Mouse (Mus musculus) MN1 (cell line): ENCODE measurements around the gene Mrpl43.

Experiments
- DNase-seq: peaks from one replicate; pipeline ENCODE4 v3.0.0-alpha.2; 2016; ENCODE audit warnings: low spot score

The Mrpl43 gene

GRCm38 (mm10) chr19:45007425-45008191, 1.4 kb upstream of the Mrpl43 start:
- DNase-seq: peak; percentile 32

- DNase-seq: no peak
Measured at GRCm38 (mm10) chr19:45007021-45007420, 779 bp upstream of the Mrpl43 start.

DNA sequence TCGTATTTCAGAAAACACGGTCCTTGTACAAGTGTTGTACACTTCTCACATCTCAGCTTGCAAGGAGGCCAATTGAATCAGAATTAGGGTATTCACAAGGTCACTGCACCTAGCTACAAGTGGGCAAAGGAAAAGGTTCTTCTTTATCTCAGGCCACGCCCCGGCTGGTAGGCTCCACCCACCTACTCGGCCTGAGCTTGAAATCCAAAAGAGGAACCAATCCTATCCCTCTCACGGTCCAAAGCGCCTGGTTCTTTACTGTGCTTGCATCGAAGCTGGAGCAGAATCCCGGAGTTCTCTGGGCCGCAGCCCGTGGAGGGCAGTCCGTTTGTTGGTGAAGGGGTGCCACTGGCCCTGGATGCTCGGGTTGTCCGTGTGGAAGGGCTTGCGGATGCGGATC, 798 bp downstream of the Mrpl43 start, which contains the start of gene Twnk:
Gene Twnk, plus strand, starts transcription at position 220 of the 400 bp plus-strand sequence.
- DNase-seq: peak; percentile 51

DNA sequence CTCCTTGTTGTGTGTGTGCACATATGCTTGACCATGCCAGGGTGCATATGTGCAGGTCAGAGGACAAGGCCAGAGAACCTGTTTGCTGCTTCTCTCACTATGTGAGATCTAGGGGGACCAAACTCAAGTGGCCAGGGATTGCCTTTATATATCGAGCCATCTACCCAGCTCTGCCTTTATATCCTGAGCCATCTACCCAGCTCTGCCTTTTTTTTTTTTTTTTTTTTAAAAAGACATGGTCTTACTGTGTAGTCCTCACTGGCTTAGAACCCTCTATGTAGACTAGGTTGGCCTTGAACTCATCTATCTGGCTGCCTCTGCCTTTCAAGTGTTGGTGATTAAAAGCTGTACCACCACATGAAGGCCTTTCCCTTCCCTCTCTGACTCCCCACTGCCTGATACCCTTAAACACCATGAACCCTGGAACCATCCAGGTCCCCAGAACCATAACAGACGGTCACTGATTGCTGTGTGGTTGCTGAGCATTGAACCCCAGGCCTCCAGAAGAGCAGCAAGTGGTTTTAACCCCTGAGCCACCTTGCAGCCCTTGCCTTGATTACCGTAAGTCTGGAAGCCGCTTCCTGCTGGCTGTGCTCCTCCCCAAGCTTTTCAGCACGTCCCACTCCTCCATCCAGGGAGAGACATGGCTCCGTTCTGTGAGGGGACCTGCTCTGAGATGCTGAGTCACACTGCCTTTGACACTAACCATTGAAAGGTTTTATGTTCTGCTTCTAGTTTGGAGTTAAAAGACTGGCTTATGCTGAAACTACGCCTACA, 2.3 kb downstream of the Mrpl43 start:
- DNase-seq: no peak

DNA sequence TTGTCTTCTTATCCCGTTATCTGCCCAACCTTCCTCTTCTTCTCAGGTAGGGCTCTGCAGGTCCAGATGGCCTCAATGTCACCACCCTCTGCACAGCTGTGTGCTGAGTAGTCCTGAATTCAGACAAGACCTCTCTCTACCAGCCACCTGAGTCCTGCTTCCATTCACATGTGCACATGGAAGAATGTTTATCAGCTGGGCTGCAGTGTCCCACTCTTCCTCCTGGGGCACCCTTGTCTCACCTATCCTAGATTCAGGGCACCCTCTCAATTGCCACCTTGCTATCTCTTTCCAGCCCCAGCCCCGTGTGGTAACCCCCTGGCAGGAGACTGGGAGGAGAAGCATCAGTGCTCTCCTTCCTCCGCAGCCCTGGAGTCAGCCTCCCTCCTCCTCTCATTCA, 3.9 kb downstream of the Mrpl43 start:
- no peak for DNase-seq

GRCm38 (mm10) chr19:44999647-45000046, 6.6 kb downstream of the Mrpl43 start:
- no peak for DNase-seq

DNA sequence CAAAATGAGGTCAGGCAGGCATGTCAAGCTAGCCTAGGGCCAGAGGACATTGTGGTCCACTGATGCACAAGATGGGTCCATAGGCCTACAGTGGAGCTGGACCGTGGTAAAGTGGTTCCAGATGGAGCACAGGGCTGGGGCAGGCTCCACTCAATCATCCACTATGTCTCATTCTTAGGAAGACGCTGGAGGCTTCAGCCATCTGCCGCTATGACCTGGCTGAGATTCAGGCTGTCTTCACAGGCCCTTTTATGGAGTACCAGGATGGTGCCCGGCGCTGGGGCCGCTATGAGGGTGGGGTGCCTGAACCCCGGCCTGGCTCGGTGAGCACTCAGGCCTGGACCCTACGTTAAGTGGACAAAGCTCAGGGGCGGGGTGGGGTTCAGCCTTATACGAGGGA, 8.5 kb downstream of the Mrpl43 start:
- DNase-seq: no peak

DNA sequence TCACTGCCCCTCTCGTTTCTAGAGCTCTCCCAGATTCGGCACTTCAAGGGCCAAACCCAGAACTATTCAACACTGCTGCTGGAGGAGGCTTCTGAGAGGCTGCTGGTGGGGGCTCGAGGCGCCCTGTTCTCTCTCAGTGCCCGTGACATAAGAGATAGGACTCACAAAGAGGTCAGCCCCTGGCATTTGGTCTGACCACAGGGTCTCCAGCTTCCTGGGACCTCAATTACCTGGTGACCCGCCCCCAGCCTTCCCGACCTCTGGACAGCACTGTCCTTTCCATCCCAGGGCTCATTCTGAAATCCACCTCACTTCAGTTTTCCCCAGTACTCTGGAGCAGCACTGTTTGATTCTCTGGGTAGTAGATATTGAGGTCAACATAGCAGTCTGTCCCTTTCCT, 13.5 kb downstream of the Mrpl43 start:
- DNase-seq: no peak

GRCm38 (mm10) chr19:44992246-44992645, 14.0 kb downstream of the Mrpl43 start:
- DNase-seq: no peak

DNA sequence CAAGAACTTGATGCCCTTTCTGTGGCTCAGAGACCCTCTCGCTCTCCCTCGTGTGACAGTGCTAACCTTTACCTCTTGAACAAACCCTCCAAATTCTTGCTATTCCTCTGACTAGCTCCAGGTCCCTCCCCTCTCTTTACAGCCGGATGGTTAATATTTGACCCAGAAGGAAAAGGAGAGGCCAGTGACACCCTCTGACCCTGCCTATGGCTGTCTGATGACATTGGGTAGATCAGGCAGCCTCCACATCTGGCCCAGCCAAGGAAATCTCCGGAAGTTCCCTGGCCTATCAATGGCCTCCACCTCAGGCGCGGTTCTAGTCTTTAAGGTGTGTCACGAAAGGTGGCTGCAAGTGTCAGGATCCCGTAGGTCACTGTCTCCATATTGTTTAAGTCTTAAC, 15.2 kb downstream of the Mrpl43 start:
- DNase-seq: no peak

GRCm38 (mm10) chr19:44989567-44990495, 16.4 kb downstream of the Mrpl43 start:
- DNase-seq: no peak

DNA sequence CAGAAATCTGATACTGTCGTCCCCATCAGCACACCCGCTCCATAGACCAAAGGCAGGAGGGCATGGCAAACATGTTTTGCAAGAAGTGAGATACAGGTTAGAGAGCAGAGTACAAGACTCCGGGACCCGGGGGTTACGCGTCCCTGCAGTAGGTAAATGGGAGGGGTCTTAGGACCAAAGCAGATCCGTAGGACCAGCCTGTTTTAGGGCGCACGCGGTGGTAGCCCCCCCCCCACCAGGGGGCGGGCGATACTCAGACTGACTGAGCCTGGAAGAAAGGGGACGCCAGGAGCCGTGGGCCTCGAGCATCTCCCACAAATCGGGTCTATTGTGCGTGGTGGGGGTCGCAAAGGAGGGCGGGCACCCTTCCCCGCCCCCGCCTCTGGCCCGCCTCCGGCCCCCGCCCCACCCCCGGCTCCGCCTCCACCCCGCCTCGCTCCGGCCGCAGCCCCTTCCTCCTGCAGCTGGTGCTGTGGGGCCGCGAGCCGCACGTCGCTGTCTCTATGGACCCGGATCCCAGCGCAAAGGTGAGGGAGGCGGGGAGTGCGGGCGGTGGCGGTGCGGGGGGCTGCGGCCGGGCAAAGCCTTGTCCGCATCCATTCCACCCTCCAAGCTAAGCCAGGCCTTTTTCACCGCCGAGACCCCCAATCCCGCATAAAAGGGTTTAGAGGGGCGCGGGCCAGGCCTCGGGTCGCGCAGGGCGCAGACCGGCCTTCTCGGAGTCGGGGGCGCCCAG, 17.2 kb downstream of the Mrpl43 start, which contains the start of gene Sema4g:
Gene Sema4g, plus strand, starts transcription at position 271 of the 736 bp plus-strand sequence.
- DNase-seq: peak; percentile 22

DNA sequence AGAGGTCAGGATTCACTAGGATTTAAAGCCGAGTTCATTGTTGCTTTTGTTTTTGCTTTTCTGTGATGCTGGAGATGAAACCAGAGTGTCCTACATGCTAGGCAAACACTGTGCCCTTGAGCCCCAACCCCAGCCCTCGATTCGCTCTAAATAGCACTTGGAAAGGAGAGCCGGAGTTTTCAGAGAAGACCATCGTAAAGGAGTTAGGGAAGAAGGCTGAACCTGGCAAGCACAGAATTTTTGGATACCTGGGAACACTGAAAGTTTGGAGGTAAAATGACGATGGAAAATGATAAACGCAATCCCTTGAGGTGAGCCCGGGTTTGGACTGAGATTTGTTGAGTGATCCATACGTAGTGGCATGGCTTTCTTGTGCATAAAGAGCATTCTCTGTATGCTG, 17.9 kb downstream of the Mrpl43 start:
- DNase-seq: no peak

- DNase-seq: no peak
Measured at GRCm38 (mm10) chr19:44987851-44988250, 18.4 kb downstream of the Mrpl43 start.

- DNase-seq: no peak
Measured at GRCm38 (mm10) chr19:44987004-44987403, 19.2 kb downstream of the Mrpl43 start.

- no peak for DNase-seq
Measured at GRCm38 (mm10) chr19:44985159-44985988, 20.9 kb downstream of the Mrpl43 start.

- no peak for DNase-seq
Measured at GRCm38 (mm10) chr19:44984420-44984819, 21.8 kb downstream of the Mrpl43 start.

- no peak for DNase-seq
Measured at GRCm38 (mm10) chr19:44983366-44983765, 22.9 kb downstream of the Mrpl43 start.

GRCm38 (mm10) chr19:44982477-44983115, 23.6 kb downstream of the Mrpl43 start:
- DNase-seq: no peak

DNA sequence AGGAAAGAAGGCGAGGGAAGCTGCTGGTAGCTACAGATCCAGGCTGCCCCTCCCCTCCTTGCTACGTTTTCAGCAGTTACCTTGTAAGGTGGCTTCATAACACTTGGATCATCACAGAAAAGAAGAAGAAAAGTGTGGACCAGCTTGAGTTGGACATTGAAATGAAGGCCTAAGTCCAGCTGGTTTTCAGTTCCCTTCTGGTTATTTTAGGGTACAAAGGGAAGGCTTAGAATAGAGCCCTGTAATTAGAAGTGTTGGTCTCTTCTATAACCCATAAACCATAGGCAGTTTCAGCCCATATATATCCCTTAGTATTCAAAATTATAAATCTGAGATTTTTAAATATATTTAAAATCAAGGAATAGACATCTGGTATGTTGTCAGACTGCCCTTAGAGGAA, 25.5 kb downstream of the Mrpl43 start:
- DNase-seq: no peak
